ENCODE assay signal across 9 mouse cellular contexts in the genomic region with DNA sequence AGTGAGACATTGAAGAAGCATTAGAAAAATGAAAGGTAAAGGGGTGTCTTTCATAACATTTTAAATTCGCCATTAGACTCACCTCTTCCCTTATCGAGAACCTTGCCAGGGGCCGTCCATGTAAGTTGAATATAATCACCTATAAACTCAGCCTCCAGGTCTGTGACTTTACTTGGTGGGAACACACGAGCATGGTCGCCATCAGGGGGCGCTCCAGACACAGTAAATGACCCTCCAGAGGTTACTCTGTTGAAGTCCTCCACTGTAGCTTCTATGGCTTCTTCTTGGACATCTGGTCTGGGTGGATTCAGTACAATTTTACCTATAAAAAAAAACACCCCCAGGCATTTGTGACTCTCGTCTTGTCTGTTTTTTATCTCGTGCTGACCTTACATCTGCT. TPM values are rescaled to one million over a fixed set of nuclear protein-coding genes. Genes with fewer than 3 reads are reported as not detected.
DNase-seq lines count a peak whose midpoint lies in the region; ATAC-seq and TF ChIP-seq lines count a peak whose summit lies in the region.
"Had no signal": no experiment of that assay in that cellular context is flagged by ENCODE, and none has a peak within 500 bp of the region (broad histone marks: within the 10 kb centered on the region; RNA-seq: fewer than 3 reads in every experiment).

No protein-coding gene starts in this region.

- H3K4me2 ChIP-seq in heart, embryonic 12.5 days: no peak overlapping the region
- H3K4me2 ChIP-seq: embryonic facial prominence, embryonic 15.5 days had no signal

- H3K4me3 ChIP-seq in heart, embryonic 12.5 days: no peak overlapping the region
- H3K4me3 ChIP-seq in thymus, adult 2 months (ENCODE audit: control insufficient read depth, insufficient read depth, low read length): no peak overlapping the region
- H3K4me3 ChIP-seq: embryonic facial prominence, embryonic 15.5 days had no signal

- H3K9me3 ChIP-seq in heart, embryonic 12.5 days (replicated peaks): no peaks in the 10 kb centered on the region
- H3K9me3 ChIP-seq: embryonic facial prominence, embryonic 15.5 days had no signal

- TF ChIP-seq CTCF in thymus, adult 2 months (IDR thresholded peaks at IDR 0.05; ENCODE audit: borderline replicate concordance, control insufficient read depth, extremely low read depth, insufficient read depth, low read length, poor library complexity): no peak

- no peaks in the 10 kb centered on the region for H3K4me1 ChIP-seq in heart, embryonic 12.5 days (replicated peaks)
- H3K4me1 ChIP-seq in thymus, adult 2 months (replicated peaks; ENCODE audit: control insufficient read depth, insufficient read depth, low read length): no peaks in the 10 kb centered on the region
- H3K4me1 ChIP-seq: embryonic facial prominence, embryonic 15.5 days had no signal

- WGBS in heart, embryonic 12.5 days: 30% methylated on average over 8 of the region's 8 CpGs
- 50% methylated on average over 8 of the region's 8 CpGs for WGBS in thymus, adult 2 months

- intact Hi-C loops in heart, postnatal 10 days (cut with DNase I): no loop called here

- TF ChIP-seq POLR2A in thymus, adult 2 months (IDR thresholded peaks at IDR 0.05; ENCODE audit: control insufficient read depth, extremely low read depth, insufficient read depth, low read length, poor library complexity): no peak

- H3K27ac ChIP-seq in heart, embryonic 12.5 days (ENCODE audit: poor library complexity, severe bottlenecking): no peak overlapping the region
- H3K27ac ChIP-seq in thymus, adult 2 months (ENCODE audit: control insufficient read depth, insufficient read depth, low read length): no peak overlapping the region
- H3K27ac ChIP-seq: embryonic facial prominence, embryonic 15.5 days had no signal

- no peaks in the 10 kb centered on the region for H3K36me3 ChIP-seq in heart, embryonic 12.5 days
- H3K36me3 ChIP-seq in thymus, adult 2 months (ENCODE audit: control insufficient read depth, insufficient read depth, low read length): no peaks in the 10 kb centered on the region
- H3K36me3 ChIP-seq: embryonic facial prominence, embryonic 15.5 days had no signal

- H3K27me3 ChIP-seq in heart, embryonic 12.5 days (replicated peaks): no peaks in the 10 kb centered on the region
- no peaks in the 10 kb centered on the region for H3K27me3 ChIP-seq in thymus, adult 2 months (ENCODE audit: control insufficient read depth, insufficient read depth, low read length)
- H3K27me3 ChIP-seq: embryonic facial prominence, embryonic 15.5 days had no signal

- DNase-seq in heart, postnatal 10 days: peak; percentile 17 to 48
- DNase-seq in right cerebral cortex, postnatal 4 days: peak; percentile 17
- no peak for DNase-seq in right cerebral cortex, adult 18-20 months
- peak; percentile 23 to 43 for DNase-seq in adrenal gland, postnatal 36 days
- peak; percentile 16 for DNase-seq in kidney, postnatal 14 days
- DNase-seq in thymus, adult 2 months: no peak

- no peak overlapping the region for H3K9ac ChIP-seq in heart, embryonic 12.5 days
- H3K9ac ChIP-seq: embryonic facial prominence, embryonic 15.5 days had no signal

- no peak for ATAC-seq in heart, embryonic 12.5 days (ENCODE audit: insufficient number of reproducible peaks, low FRiP score)
- ATAC-seq in activated CD4-positive, CD25-positive, alpha-beta regulatory T cell, adult 4 months: no peak

RNA-seq across cellular contexts. Expression of a gene that starts 17.4 kb away (rescaled TPM):
- 1 to 10 TPM; 1.2 to 1.9 TPM for total RNA-seq in heart, postnatal 10 days (2021)
- polyA plus RNA-seq in heart, embryonic 12.5 days (2016; fragmentation: Nextera tagmentation; extraction: Ambion mirVana): 0.72 and 0.78 TPM in 2 replicates
- under 1 TPM in 1 of 2 experiments, not detected in 1; 0.10 TPM for total RNA-seq in adrenal gland, postnatal 36 days (2021)
- polyA plus RNA-seq in activated CD4-positive, CD25-positive, alpha-beta regulatory T cell, adult 4 months (2017; shearing (Covaris generic)): not detected
- 9.1 and 10.1 TPM in 2 replicates for polyA plus RNA-seq in thymus, adult 2 months (2012; rRNA removed)

RNA-seq across cellular contexts. Expression of a gene that starts 41.1 kb away (rescaled TPM):
- 1 to 10 TPM; 4.8 to 5.8 TPM for total RNA-seq in heart, postnatal 10 days (2021)
- polyA plus RNA-seq in heart, embryonic 12.5 days (2016; fragmentation: Nextera tagmentation; extraction: Ambion mirVana): 22.1 and 24.1 TPM in 2 replicates
- 1 to 10 TPM; 3.4 to 5.9 TPM for total RNA-seq in adrenal gland, postnatal 36 days (2021)
- under 1 TPM in 1 of 2 experiments, not detected in 1; 0.09 TPM for polyA plus RNA-seq in activated CD4-positive, CD25-positive, alpha-beta regulatory T cell, adult 4 months (2017; shearing (Covaris generic))
- 1.0 and 1.2 TPM in 2 replicates for polyA plus RNA-seq in thymus, adult 2 months (2012; rRNA removed)

RNA-seq across cellular contexts. Expression of a gene that starts 47.3 kb away (rescaled TPM):
- total RNA-seq in heart, postnatal 10 days (2021): not detected
- polyA plus RNA-seq in heart, embryonic 12.5 days (2016; fragmentation: Nextera tagmentation; extraction: Ambion mirVana): not detected in 2 replicates
- total RNA-seq in adrenal gland, postnatal 36 days (2021): not detected
- polyA plus RNA-seq in activated CD4-positive, CD25-positive, alpha-beta regulatory T cell, adult 4 months (2017; shearing (Covaris generic)): not detected
- polyA plus RNA-seq in thymus, adult 2 months (2012; rRNA removed): 0.40 and 0.51 TPM in 2 replicates

Comparison
In these comparisons a context has a peak if more than half of its experiments do, and no peak if none do; other contexts are left out.
1. DNase-seq: peak in heart, postnatal 10 days (2 of 2), right cerebral cortex, postnatal 4 days (single experiment), adrenal gland, postnatal 36 days (2 of 2) and kidney, postnatal 14 days (single experiment); none in right cerebral cortex, adult 18-20 months (single experiment) and thymus, adult 2 months (single experiment).
2. RNA of a gene that starts 41.1 kb away (polyA plus RNA-seq): 22.1 to 24.1 TPM in heart, embryonic 12.5 days; 1.0 to 1.2 TPM in thymus, adult 2 months and 0.09 TPM in activated CD4-positive, CD25-positive, alpha-beta regulatory T cell, adult 4 months; every median in the first group is over 10 times any median in the second.